Mouse (Mus musculus): ENCODE measurements at regions not wholly inside any gene's neighbourhood (a gene's known extent, or its start where the extent isn't known, plus 50 kb on each side); places are given as distances from the start of the nearest gene placed in this dataset.

DNA sequence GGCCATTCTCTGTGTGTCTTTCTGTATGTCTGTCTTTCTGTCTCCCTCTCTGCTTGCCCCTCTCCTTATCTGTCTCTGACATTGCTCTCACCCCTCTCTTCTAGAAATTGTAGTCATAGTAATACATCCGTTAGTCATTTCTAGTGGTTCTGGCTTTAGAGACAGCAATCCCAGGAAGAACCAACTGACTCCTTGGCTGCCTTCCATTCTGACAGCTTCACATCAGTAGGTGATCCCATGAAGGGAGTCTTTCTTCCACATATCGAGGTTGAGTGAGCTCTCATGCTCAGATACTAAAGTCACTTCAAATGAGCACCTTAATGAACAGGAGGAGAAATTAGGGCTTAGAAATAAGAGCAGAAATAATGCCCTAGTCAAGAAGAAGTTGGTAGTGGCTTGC, 455.3 kb upstream of the Adamts9 start:
- Histone ChIP-seq H3K9ac (ENCODE audit: insufficient read depth, low read depth) (no peak overlapping the region), H3K36me3 (replicated peaks in 1 of 2; ENCODE audit: control insufficient read depth in 1 of 2, insufficient read depth in 1 of 2, low read length in 1 of 2) (no peaks in the 10 kb centered on the region), H3K79me2 (replicated peaks; ENCODE audit: control insufficient read depth, extremely low read depth, insufficient read depth, poor library complexity, severe bottlenecking) (no peaks in the 10 kb centered on the region), H3K4me1 (ENCODE audit: control insufficient read depth in 1 of 2, insufficient read depth in 2 of 2) (no peaks in the 10 kb centered on the region), H3K9me3 (replicated peaks; ENCODE audit: low read length) (peaks cover 64% of the 10 kb centered on the region), H3K4me2 (ENCODE audit: insufficient read depth, low read depth, poor library complexity, severe bottlenecking) (no peak overlapping the region), H3K27me3 (replicated peaks) (no peaks in the 10 kb centered on the region), H3K27ac (ENCODE audit: insufficient read depth, low read depth) (no peak overlapping the region), H3K4me3 (replicated peaks in 1 of 3; ENCODE audit: low read depth in 2 of 3, low read length in 2 of 3, poor library complexity in 1 of 3) (no peak overlapping the region)
- in situ Hi-C loops (cut with MboI; ENCODE audit: low pct_ligation_motif_present, low pct_unique_long_range_greater_than_20kb, low sequenced_read_pairs) (no loop called here), dilution Hi-C loops (cut with MboI; ENCODE audit: extremely low pct_ligation_motif_present, extremely low pct_unique_long_range_greater_than_20kb, low sequenced_read_pairs) (no loop called here)
- no peak for TF ChIP-seq JUND (conservative IDR thresholded peaks at IDR 0.05; ENCODE audit: low read depth, low read length)
- no peak for TF ChIP-seq MAZ (IDR thresholded peaks at IDR 0.05; ENCODE audit: low read depth, low read length)
- no peak for TF ChIP-seq POLR2AphosphoS2 (IDR thresholded peaks at IDR 0.05; ENCODE audit: low read depth, low read length)
- TF ChIP-seq PAX5 (IDR thresholded peaks at IDR 0.05; ENCODE audit: low read length) = no peak
- TF ChIP-seq ZC3H11A (IDR thresholded peaks at IDR 0.05; ENCODE audit: low read depth, low read length) = no peak
- no peak for TF ChIP-seq MAFK (IDR thresholded peaks at IDR 0.05; ENCODE audit: insufficient replicate concordance, low read length)
- no peak for TF ChIP-seq RCOR1 (conservative IDR thresholded peaks at IDR 0.05; ENCODE audit: low read depth, low read length)
- no peak for TF ChIP-seq ELF1 (IDR thresholded peaks at IDR 0.05; ENCODE audit: low read depth, low read length)
- no peak for TF ChIP-seq IRF4 (IDR thresholded peaks at IDR 0.05; ENCODE audit: low read depth, low read length)
- DNase-seq (ENCODE audit: extremely low read depth) = no peak

DNA sequence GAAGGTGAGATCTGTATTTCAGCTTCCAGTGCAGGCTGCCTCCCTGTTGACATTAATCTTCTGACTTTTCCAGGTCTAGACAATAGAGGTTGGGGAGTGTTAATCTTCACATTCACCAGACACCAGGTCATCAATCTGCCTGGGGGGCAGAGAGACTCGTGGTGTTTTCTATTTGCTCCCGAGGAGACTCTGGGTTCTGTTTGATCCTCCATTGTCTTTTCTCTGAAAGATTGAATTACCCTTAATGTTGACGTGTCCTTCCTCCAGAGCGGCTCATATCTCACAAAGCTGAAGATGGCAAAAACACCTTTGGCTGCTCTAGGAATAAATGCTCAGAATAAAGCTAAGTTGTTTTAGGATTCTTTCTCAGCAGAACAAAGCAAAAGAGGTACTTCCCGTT, 453.8 kb upstream of the Adamts9 start:
- no peak overlapping the region for H3K4me3 ChIP-seq (replicated peaks in 1 of 3; ENCODE audit: low read depth in 2 of 3, low read length in 2 of 3, poor library complexity in 1 of 3)
- no peaks in the 10 kb centered on the region for H3K4me1 ChIP-seq (ENCODE audit: control insufficient read depth in 1 of 2, insufficient read depth in 2 of 2)
- dilution Hi-C loops (cut with MboI; ENCODE audit: extremely low pct_ligation_motif_present, extremely low pct_unique_long_range_greater_than_20kb, low sequenced_read_pairs) (no loop called here), in situ Hi-C loops (cut with MboI; ENCODE audit: low pct_ligation_motif_present, low pct_unique_long_range_greater_than_20kb, low sequenced_read_pairs) (no loop called here)
- no peaks in the 10 kb centered on the region for H3K36me3 ChIP-seq (replicated peaks in 1 of 2; ENCODE audit: control insufficient read depth in 1 of 2, insufficient read depth in 1 of 2, low read length in 1 of 2)
- H3K9ac ChIP-seq (ENCODE audit: insufficient read depth, low read depth) = no peak overlapping the region
- TF ChIP-seq E2F4 (IDR thresholded peaks at IDR 0.05; ENCODE audit: insufficient replicate concordance, low read depth, low read length) = no peak
- TF ChIP-seq SMC3 (IDR thresholded peaks at IDR 0.05; ENCODE audit: low read depth, low read length) = no peak
- no peak for TF ChIP-seq UBTF (IDR thresholded peaks at IDR 0.05; ENCODE audit: low read depth, low read length)
- no peak for TF ChIP-seq ZNF384 (IDR thresholded peaks at IDR 0.05; ENCODE audit: low read depth, low read length)
- no peak for TF ChIP-seq EP300 (IDR thresholded peaks at IDR 0.05; ENCODE audit: low read length)
- TF ChIP-seq MAFK (IDR thresholded peaks at IDR 0.05; ENCODE audit: insufficient replicate concordance, low read length) = no peak
- no peak for TF ChIP-seq MXI1 (IDR thresholded peaks at IDR 0.05; ENCODE audit: low read depth, low read length)
- TF ChIP-seq RAD21 (IDR thresholded peaks at IDR 0.05; ENCODE audit: low read depth, low read length) = no peak
- no peak for TF ChIP-seq POLR2AphosphoS2 (IDR thresholded peaks at IDR 0.05; ENCODE audit: low read depth, low read length)
- no peak for TF ChIP-seq TCF12 (IDR thresholded peaks at IDR 0.05; ENCODE audit: low read depth, low read length)
- TF ChIP-seq CHD2 (IDR thresholded peaks at IDR 0.05; ENCODE audit: low read length) = no peak
- TF ChIP-seq ZC3H11A (IDR thresholded peaks at IDR 0.05; ENCODE audit: low read depth, low read length) = no peak
- TF ChIP-seq RCOR1 (conservative IDR thresholded peaks at IDR 0.05; ENCODE audit: low read depth, low read length) = no peak
- no peak for TF ChIP-seq IRF4 (IDR thresholded peaks at IDR 0.05; ENCODE audit: low read depth, low read length)
- TF ChIP-seq JUN (IDR thresholded peaks at IDR 0.05; ENCODE audit: insufficient read depth, low read depth, low read length) = no peak
- no peak for TF ChIP-seq MEF2A (IDR thresholded peaks at IDR 0.05; ENCODE audit: borderline replicate concordance, low read depth, low read length)
- H3K9me3 ChIP-seq (replicated peaks; ENCODE audit: low read length) = peaks cover 57% of the 10 kb centered on the region
- no peaks in the 10 kb centered on the region for H3K79me2 ChIP-seq (replicated peaks; ENCODE audit: control insufficient read depth, extremely low read depth, insufficient read depth, poor library complexity, severe bottlenecking)
- DNase-seq (ENCODE audit: extremely low read depth) = no peak
- H3K4me2 ChIP-seq (ENCODE audit: insufficient read depth, low read depth, poor library complexity, severe bottlenecking) = no peak overlapping the region
- H3K27me3 ChIP-seq (replicated peaks) = no peaks in the 10 kb centered on the region
- no peak overlapping the region for H3K27ac ChIP-seq (ENCODE audit: insufficient read depth, low read depth)
